Mouse (Mus musculus) lung, embryonic 14.5 days (tissue): ENCODE results near the gene Nudc. TPM values are rescaled to one million over a fixed set of nuclear protein-coding genes. Genes with fewer than 3 reads are reported as not detected.
A peak's percentile ranks its signal among the peaks of the same experiment; 100 is the strongest.
"Not testable (repeated sequence)": the region's sequence is repeated elsewhere in the genome, so short reads cannot be mapped to it uniquely, and the experiment has no call there.

ENCODE experiments used
- ATAC-seq: fragments of 200-750 bp; cut with Nextera tagmentation; 2 replicates; pipeline ENCODE4 v1.8.0; 2017; ENCODE audit warnings: mild to moderate bottlenecking, moderate TSS enrichment, moderate library complexity; ENCODE audit not compliant: insufficient read depth
- DNase-seq: peaks from one replicate; pipeline ENCODE4 v3.0.0-alpha.2; 2015
- H3K27ac ChIP-seq: fragments of 300-500 bp; sonication (generic); 2 replicates; pipeline ENCODE4 v1.5.1; 2014; ENCODE audit warnings: low read depth, mild to moderate bottlenecking, moderate library complexity
- H3K27me3 ChIP-seq: fragments of 300-500 bp; sonication (generic); 2 replicates; pipeline ENCODE4 v1.6.1; 2014; ENCODE audit warnings: low read length, control low read depth; ENCODE audit not compliant: insufficient read depth
- H3K36me3 ChIP-seq: fragments of 300-500 bp; sonication (generic); 2 replicates; pipeline ENCODE4 v1.6.1; 2014; ENCODE audit warnings: control low read depth; ENCODE audit not compliant: insufficient read depth
- H3K4me1 ChIP-seq: fragments of 300-500 bp; sonication (generic); 2 replicates; pipeline ENCODE4 v1.6.1; 2014; ENCODE audit warnings: antibody characterized with exemption, control low read depth; ENCODE audit not compliant: insufficient read depth
- H3K4me2 ChIP-seq: fragments of 300-500 bp; sonication (generic); 2 replicates; pipeline ENCODE4 v1.6.1; 2014; ENCODE audit warnings: mild to moderate bottlenecking
- H3K4me3 ChIP-seq: fragments of 300-500 bp; sonication (generic); 2 replicates; pipeline ENCODE4 v1.5.1; 2014; ENCODE audit warnings: low read depth, low read length
- H3K9ac ChIP-seq: fragments of 300-500 bp; sonication (generic); 2 replicates; pipeline ENCODE4 v1.6.1; 2014
- H3K9me3 ChIP-seq: fragments of 300-500 bp; sonication (generic); 2 replicates; pipeline ENCODE4 v1.6.1; 2016; ENCODE audit warnings: low read depth, low read length, control low read depth
- CTCF ChIP-seq: IDR thresholded peaks from 2 replicates; pipeline ENCODE4 v1.5.1; 2016; ENCODE audit warnings: antibody characterized with exemption, low read depth
- WGBS: fragments of 180-500 bp; shearing (Covaris S2); extraction: QIAGEN DNeasy Blood & Tissue Kit; methylation state at CpG from one replicate; pipeline ENCODE4 v1.1.7; 2014; 5-methylcytosine and 5-hydroxymethylcytosine counted together
- polyA plus RNA-seq: library from polyadenylated mRNA; unstranded; fragments of >200 nt; fragmentation: Nextera tagmentation; extraction: Ambion mirVana; gene quantifications from 2 replicates; pipeline ENCODE4 v1.2.1, GENCODE M21; 2014

Nudc gene
- polyA plus RNA-seq, 1 experiment from 2014 or later, result 258 TPM

GRCm38 (mm10) chr4:133532777-133533176, 13.0 kb downstream of the Nudc start:
- Histone ChIP-seq H3K4me1 (no peaks in the 10 kb centered on the region), H3K9me3 (no peaks in the 10 kb centered on the region), H3K36me3 (peaks cover 96% of the 10 kb centered on the region), H3K27ac (no peak overlapping the region), H3K9ac (no peak overlapping the region), H3K4me3 (no peak overlapping the region), H3K27me3 (no peaks in the 10 kb centered on the region), H3K4me2 (no peak overlapping the region)
- WGBS, result 71% methylated on average over 3 of the region's 3 CpGs
- no peak for TF ChIP-seq CTCF
- DNase-seq, result no peak
- no peak for ATAC-seq

GRCm38 (mm10) chr4:133527788-133528187, 18.0 kb downstream of the Nudc start:
- H3K4me3 ChIP-seq, result no peak overlapping the region
- 67% methylated on average over 16 of the region's 16 CpGs for WGBS
- no peak for ATAC-seq
- no peak overlapping the region for H3K9ac ChIP-seq
- no peak for TF ChIP-seq CTCF
- H3K4me2 ChIP-seq, result no peak overlapping the region
- no peaks in the 10 kb centered on the region for H3K27me3 ChIP-seq
- H3K27ac ChIP-seq, result no peak overlapping the region
- H3K9me3 ChIP-seq, result no peaks in the 10 kb centered on the region
- no peaks in the 10 kb centered on the region for H3K4me1 ChIP-seq
- peaks cover 53% of the 10 kb centered on the region for H3K36me3 ChIP-seq
- DNase-seq, result no peak

GRCm38 (mm10) chr4:133521502-133521901, 24.3 kb downstream of the Nudc start:
- no peak overlapping the region for H3K9ac ChIP-seq
- H3K27ac ChIP-seq, result no peak overlapping the region
- H3K4me3 ChIP-seq, result no peak overlapping the region
- H3K27me3 ChIP-seq, result peaks cover 29% of the 10 kb centered on the region
- H3K4me2 ChIP-seq, result no peak overlapping the region
- DNase-seq (no peak), ATAC-seq (no peak)
- 0 out of 2 replicates have a peak, but pooled peaks cover 3% of the 10 kb centered on the region for H3K4me1 ChIP-seq
- H3K36me3 ChIP-seq, result no peaks in the 10 kb centered on the region
- no peaks in the 10 kb centered on the region for H3K9me3 ChIP-seq
- no peak for TF ChIP-seq CTCF
- WGBS, result 61% methylated on average over 2 of the region's 2 CpGs

- Histone ChIP-seq H3K9ac (peak overlapping the region; percentile 68), H3K27ac (peak overlapping the region; percentile 63; the same call in 1 of the 2 replicates), H3K9me3 (no peaks in the 10 kb centered on the region), H3K4me2 (peak overlapping the region; percentile 56), H3K27me3 (peaks cover 29% of the 10 kb centered on the region), H3K36me3 (no peaks in the 10 kb centered on the region), H3K4me1 (0 out of 2 replicates have a peak, but pooled peaks cover 3% of the 10 kb centered on the region), H3K4me3 (peak overlapping the region; percentile 56)
- ATAC-seq (peak; percentile 72), DNase-seq (peak; percentile 29)
- WGBS, result 4% methylated on average over 25 of the region's 25 CpGs
- no peak for TF ChIP-seq CTCF
Measured at GRCm38 (mm10) chr4:133519369-133519665, 26.5 kb downstream of the Nudc start.

- DNase-seq (peak; percentile 76), ATAC-seq (peak; percentile 89)
- WGBS, result 3% methylated on average over 54 of the region's 69 CpGs
- Histone ChIP-seq H3K4me1 (0 out of 2 replicates have a peak, but pooled peaks cover 3% of the 10 kb centered on the region), H3K36me3 (no peaks in the 10 kb centered on the region), H3K4me2 (peak within 1 kb of the TSS; percentile 56), H3K27me3 (peaks cover 29% of the 10 kb centered on the region), H3K9me3 (no peaks in the 10 kb centered on the region), H3K9ac (peak within 1 kb of the TSS; percentile 68), H3K4me3 (peak within 1 kb of the TSS; percentile 56), H3K27ac (peak within 1 kb of the TSS; percentile 63; the same call in 1 of the 2 replicates)
- no peak for TF ChIP-seq CTCF
Measured at GRCm38 (mm10) chr4:133518601-133519368, 27.0 kb downstream of the Nudc start, which contains the start of gene Kdf1. Gene Kdf1 (plus strand): TSS chr4:133518963.

GRCm38 (mm10) chr4:133512972-133513371, 32.8 kb downstream of the Nudc start:
- 14% methylated on average over 8 of the region's 8 CpGs for WGBS
- Histone ChIP-seq H3K27me3 (peaks cover 2% of the 10 kb centered on the region; the same call in 1 of the 2 replicates), H3K4me2 (no peak overlapping the region), H3K4me1 (no peaks in the 10 kb centered on the region), H3K27ac (no peak overlapping the region), H3K4me3 (no peak overlapping the region), H3K36me3 (no peaks in the 10 kb centered on the region), H3K9me3 (no peaks in the 10 kb centered on the region), H3K9ac (no peak overlapping the region)
- DNase-seq (peak; percentile 86), ATAC-seq (peak; percentile 68)
- TF ChIP-seq CTCF, result peak; percentile 93

GRCm38 (mm10) chr4:133512511-133512910, 33.3 kb downstream of the Nudc start:
- not testable (repeated sequence) for ATAC-seq, H3K4me3 ChIP-seq, H3K36me3 ChIP-seq, H3K4me2 ChIP-seq, DNase-seq, H3K4me1 ChIP-seq, H3K27me3 ChIP-seq, H3K9ac ChIP-seq, H3K9me3 ChIP-seq, H3K27ac ChIP-seq
- 36% methylated on average over 4 of the region's 5 CpGs for WGBS
